Mouse (Mus musculus) heart, adult 2 months (tissue): Measurements from ENCODE around the gene Acad11. TPM values are rescaled to one million over a fixed set of nuclear protein-coding genes. Genes with fewer than 3 reads are reported as not detected.

Experiments used
- DNase-seq, 2 experiments: peaks; one replicate each; pipeline ENCODE4 v3.0.0; 2021
- H3K27ac ChIP-seq: fragments of 200-600 bp; 2 replicates; pipeline ENCODE4 v1.8.1; 2022
- H3K27me3 ChIP-seq: fragments of 200-500 bp; 2 replicates; pipeline ENCODE4 v1.6.1; 2012; ENCODE audit warnings: mild to moderate bottlenecking, low read length, inconsistent platforms, mixed read lengths; ENCODE audit not compliant: control insufficient read depth, insufficient read depth
- H3K36me3 ChIP-seq: fragments of 200-500 bp; 2 replicates; pipeline ENCODE4 v1.6.1; 2012; ENCODE audit warnings: low read length, inconsistent platforms; ENCODE audit not compliant: control insufficient read depth, insufficient read depth
- H3K4me1 ChIP-seq: fragments of 200-500 bp; 2 replicates; pipeline ENCODE4 v1.6.1; 2011; ENCODE audit warnings: low read length; ENCODE audit not compliant: control insufficient read depth, insufficient read depth
- H3K4me3 ChIP-seq: fragments of 200-600 bp; 2 replicates; pipeline ENCODE4 v1.8.1; 2022
- H3K79me2 ChIP-seq: fragments of 200-500 bp; replicated peaks from 2 replicates; pipeline ENCODE4 v1.6.1; 2012; ENCODE audit warnings: mild to moderate bottlenecking, inconsistent platforms, low read length, moderate library complexity, mixed read lengths; ENCODE audit not compliant: control insufficient read depth, insufficient read depth
- H3K9ac ChIP-seq: fragments of 200-500 bp; 2 replicates; pipeline ENCODE4 v1.6.1; 2012; ENCODE audit warnings: low read depth, mild to moderate bottlenecking, control low read depth, inconsistent platforms, low read length, mixed read lengths
- CTCF ChIP-seq: fragments of 200-600 bp; IDR thresholded peaks from 2 replicates; pipeline ENCODE4 v1.8.1; 2022; ENCODE audit warnings: antibody characterized with exemption, mild to moderate bottlenecking, moderate library complexity
- EP300 ChIP-seq: fragments of 200-500 bp; IDR thresholded peaks from 2 replicates; pipeline ENCODE4 v1.6.1; 2011; ENCODE audit warnings: low read depth, low read length, control low read depth; ENCODE audit not compliant: insufficient read depth
- POLR2A ChIP-seq: fragments of 200-500 bp; IDR thresholded peaks from 2 replicates; pipeline ENCODE4 v1.6.1; 2011; ENCODE audit warnings: mild to moderate bottlenecking, low read depth, low read length, control low read depth; ENCODE audit not compliant: insufficient read depth
- WGBS: fragments of 180-500 bp; shearing (Covaris S2); methylation state at CpG from one replicate; pipeline ENCODE4 v1.1.7; 2018; 5-methylcytosine and 5-hydroxymethylcytosine counted together
- intact Hi-C: fragments of 180-260 bp; cut with DNase I; formaldehyde crosslinking; loops from one replicate; pipeline ENCODE4 v1.15.1; 2025
- polyA plus RNA-seq: library from polyadenylated mRNA; depleted of rRNA; stranded (reverse); fragments of >200 nt; gene quantifications from 2 replicates; pipeline ENCODE4 v1.2.3, GENCODE M21; 2012
- total RNA-seq, 2 experiments: library from RNA; stranded (reverse); gene quantifications; 2 replicates each; pipeline ENCODE4 v1.2.3; 2021

The Acad11 gene
- total and polyA plus RNA-seq, 3 experiments, result 72.8 to 110 (median 99.8) TPM

- intact Hi-C loops, result no loop called here
- no peaks in the 10 kb centered on the region for H3K79me2 ChIP-seq
- no peak for TF ChIP-seq EP300
- TF ChIP-seq CTCF, result no peak
- TF ChIP-seq POLR2A, result no peak
- no peaks in the 10 kb centered on the region for H3K4me1 ChIP-seq
- no peak overlapping the region for H3K27ac ChIP-seq
- H3K9ac ChIP-seq, result no peak overlapping the region
- H3K4me3 ChIP-seq, result no peak overlapping the region
- H3K36me3 ChIP-seq, result no peaks in the 10 kb centered on the region
- H3K27me3 ChIP-seq, result no peaks in the 10 kb centered on the region
- WGBS, result 76% methylated on average over 4 of the region's 4 CpGs
- no peak for DNase-seq
Observed at GRCm38 (mm10) chr9:104043676-104044075, 19.5 kb upstream of the Acad11 start.

- 93% methylated on average over 6 of the region's 6 CpGs for WGBS
- Histone ChIP-seq H3K79me2 (no peaks in the 10 kb centered on the region), H3K27me3 (no peaks in the 10 kb centered on the region), H3K27ac (no peak overlapping the region), H3K9ac (no peak overlapping the region), H3K4me3 (no peak overlapping the region), H3K36me3 (no peaks in the 10 kb centered on the region; the same call in 1 of the 2 replicates), H3K4me1 (no peaks in the 10 kb centered on the region)
- no peak for DNase-seq
- intact Hi-C loops, result no loop called here
- TF ChIP-seq CTCF (no peak), EP300 (no peak), POLR2A (no peak)
Observed at GRCm38 (mm10) chr9:104051028-104051427, 12.1 kb upstream of the Acad11 start.

GRCm38 (mm10) chr9:104062430-104063243, 540 bp upstream of the Acad11 start, which contains the start of gene Uba5:
TSS of gene Uba5 (minus strand) at chr9:104063134.
- TF ChIP-seq EP300 (no peak), CTCF (no peak), POLR2A (peak; percentile 7; the same call in 1 of the 2 replicates)
- intact Hi-C loops, result loop anchor here (2.0 to 5.0 kb wide), 2 partner anchors 60 to 1332 kb away; partner anchors contain the start of genes Aste1, Nek11 and Nphp3
- Histone ChIP-seq H3K36me3 (no peaks in the 10 kb centered on the region), H3K79me2 (peaks cover 9% of the 10 kb centered on the region), H3K27ac (peak within 1 kb of the TSS; percentile 95), H3K4me1 (peaks cover 3% of the 10 kb centered on the region), H3K27me3 (no peaks in the 10 kb centered on the region), H3K9ac (peak within 1 kb of the TSS; percentile 87), H3K4me3 (peak within 1 kb of the TSS; percentile 100)
- WGBS, result 0% methylated on average over 59 of the region's 59 CpGs
- peak; percentile 82 to 83 for DNase-seq

GRCm38 (mm10) chr9:104064571-104064970, 1.4 kb downstream of the Acad11 start:
- intact Hi-C loops, result loop anchor here (5.0 kb wide), 1 partner anchor 62 kb away; the partner anchor contains the start of gene Nphp3
- H3K36me3 ChIP-seq, result no peaks in the 10 kb centered on the region
- 24% methylated on average over 1 of the region's 1 CpGs for WGBS
- no peak overlapping the region for H3K4me3 ChIP-seq
- TF ChIP-seq EP300 (no peak), CTCF (no peak), POLR2A (no peak)
- H3K79me2 ChIP-seq, result peaks cover 8% of the 10 kb centered on the region; the same call in 1 of the 2 replicates
- no peak for DNase-seq
- no peak overlapping the region; the same call in 1 of the 2 replicates for H3K27ac ChIP-seq
- H3K27me3 ChIP-seq, result no peaks in the 10 kb centered on the region
- H3K4me1 ChIP-seq, result peaks cover 3% of the 10 kb centered on the region
- H3K9ac ChIP-seq, result no peak overlapping the region

GRCm38 (mm10) chr9:104070241-104070640, 7.1 kb downstream of the Acad11 start:
- Histone ChIP-seq H3K27ac (no peak overlapping the region), H3K9ac (no peak overlapping the region), H3K4me3 (no peak overlapping the region), H3K79me2 (no peaks in the 10 kb centered on the region), H3K36me3 (no peaks in the 10 kb centered on the region), H3K4me1 (no peaks in the 10 kb centered on the region), H3K27me3 (no peaks in the 10 kb centered on the region)
- DNase-seq, result no peak
- intact Hi-C loops, result loop anchor here (10.0 kb wide), 1 partner anchor 585 kb away; the partner anchor contains the start of gene Bfsp2
- TF ChIP-seq EP300, result no peak
- no peak for TF ChIP-seq POLR2A
- TF ChIP-seq CTCF, result no peak
- WGBS, result 34% methylated on average over 4 of the region's 4 CpGs
